8 mouse cellular contexts compared by ENCODE assay signal in the genomic region with DNA sequence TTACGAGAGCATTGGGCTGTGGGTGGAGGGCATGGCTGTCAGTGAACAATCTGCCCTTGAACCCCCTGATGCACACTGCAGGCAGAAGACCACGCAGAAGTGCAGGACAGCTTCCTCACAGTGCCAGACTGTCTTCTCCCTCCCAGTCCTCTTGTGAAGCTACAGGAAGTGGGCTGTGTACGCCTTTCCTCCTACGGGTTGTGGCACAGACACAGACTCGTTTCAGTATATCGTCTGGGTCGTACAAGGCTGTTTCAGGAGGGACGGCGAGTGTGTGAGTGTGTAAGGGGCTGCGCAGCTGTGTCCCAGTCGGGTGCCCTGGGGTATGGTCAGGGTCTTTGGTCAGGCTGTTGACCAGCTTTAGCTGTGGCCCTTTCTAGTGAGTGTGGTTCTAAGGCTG. TPM values are rescaled to one million over a fixed set of nuclear protein-coding genes. Genes with fewer than 3 reads are reported as not detected.
DNase-seq lines count a peak whose midpoint lies in the region; ATAC-seq lines count a peak whose summit lies in the region.

No protein-coding gene starts in this region.

- 0 out of 2 replicates have a peak overlapping the region, but pooled peaks have one; percentile 1 for H3K4me2 ChIP-seq in limb, embryonic 13.5 days (replicated peaks)
- no peak overlapping the region for H3K4me2 ChIP-seq in stomach, embryonic 16.5 days (ENCODE audit: low read depth, low read length)

- no peak overlapping the region for H3K27ac ChIP-seq in limb, embryonic 13.5 days
- H3K27ac ChIP-seq in limb, embryonic 10.5 days: no peak overlapping the region
- no peak overlapping the region for H3K27ac ChIP-seq in stomach, embryonic 16.5 days (ENCODE audit: low read length)

- peaks cover 34% of the 10 kb centered on the region for H3K4me1 ChIP-seq in limb, embryonic 13.5 days
- H3K4me1 ChIP-seq in limb, embryonic 10.5 days: peaks cover 39% of the 10 kb centered on the region
- peaks cover 21% of the 10 kb centered on the region for H3K4me1 ChIP-seq in stomach, embryonic 16.5 days (ENCODE audit: control insufficient read depth, insufficient read depth, low read length)

- no peaks in the 10 kb centered on the region for H3K9me3 ChIP-seq in limb, embryonic 13.5 days
- H3K9me3 ChIP-seq in limb, embryonic 10.5 days (replicated peaks): no peaks in the 10 kb centered on the region
- H3K9me3 ChIP-seq in stomach, embryonic 16.5 days (replicated peaks; ENCODE audit: control insufficient read depth, low read length): no peaks in the 10 kb centered on the region

- no peak for ATAC-seq in limb, embryonic 13.5 days (ENCODE audit: low FRiP score, low read depth)
- no peak for ATAC-seq in stomach, embryonic 16.5 days (ENCODE audit: insufficient read depth, low FRiP score)

- H3K27me3 ChIP-seq in limb, embryonic 13.5 days: no peaks in the 10 kb centered on the region
- H3K27me3 ChIP-seq in limb, embryonic 10.5 days (ENCODE audit: low read depth, poor library complexity, severe bottlenecking): no peaks in the 10 kb centered on the region
- H3K27me3 ChIP-seq in stomach, embryonic 16.5 days (ENCODE audit: control insufficient read depth, insufficient read depth, low read length): no peaks in the 10 kb centered on the region

- no peak for DNase-seq in limb, embryonic 10.5 days (ENCODE audit: low spot score)
- peak; percentile 45 for DNase-seq in brain, adult 2 months (ENCODE audit: low read depth, low spot score)
- DNase-seq in lung, adult 18-20 months: peak; percentile 25 to 31
- DNase-seq in gastrocnemius, postnatal 10 days: no peak
- no peak for DNase-seq in Muller cell, postnatal 12 days (ENCODE audit: inconsistent ontology term)
- no peak for DNase-seq in kidney, postnatal 14 days

- H3K9ac ChIP-seq in limb, embryonic 13.5 days: no peak overlapping the region
- H3K9ac ChIP-seq in stomach, embryonic 16.5 days (ENCODE audit: low read length): no peak overlapping the region

- 80% methylated on average over 11 of the region's 11 CpGs for WGBS in limb, embryonic 13.5 days
- WGBS in limb, embryonic 10.5 days: 87% methylated on average over 11 of the region's 11 CpGs
- WGBS in stomach, embryonic 16.5 days: 71% methylated on average over 11 of the region's 11 CpGs

- peaks cover 27% of the 10 kb centered on the region for H3K36me3 ChIP-seq in limb, embryonic 13.5 days
- peaks cover 37% of the 10 kb centered on the region for H3K36me3 ChIP-seq in limb, embryonic 10.5 days
- H3K36me3 ChIP-seq in stomach, embryonic 16.5 days (ENCODE audit: control insufficient read depth, insufficient read depth, low read length): no peaks in the 10 kb centered on the region

- H3K4me3 ChIP-seq in limb, embryonic 13.5 days: no peak overlapping the region
- no peak overlapping the region for H3K4me3 ChIP-seq in limb, embryonic 10.5 days
- 0 out of 2 replicates have a peak overlapping the region, but pooled peaks have one; percentile 5 for H3K4me3 ChIP-seq in stomach, embryonic 16.5 days (replicated peaks; ENCODE audit: low read length)

RNA-seq across cellular contexts. Expression of gene Gtpbp1, which starts 3.1 kb away (rescaled TPM):
- 37.1 and 40.8 TPM in 2 replicates for polyA plus RNA-seq in limb, embryonic 13.5 days (2015; fragmentation: Nextera tagmentation; extraction: Ambion mirVana)
- polyA plus RNA-seq in limb, embryonic 10.5 days (2016; fragmentation: Nextera tagmentation; extraction: Ambion mirVana): 48.6 and 53.9 TPM in 2 replicates
- polyA plus RNA-seq in stomach, embryonic 16.5 days (2015; fragmentation: Nextera tagmentation; extraction: Ambion mirVana): 24.0 and 24.6 TPM in 2 replicates
- 10 to 100 TPM; 14.3 to 16.8 TPM for total RNA-seq in gastrocnemius, postnatal 10 days (2021)

RNA-seq across cellular contexts. Expression of gene Josd1, which starts 6.0 kb away (rescaled TPM):
- polyA plus RNA-seq in limb, embryonic 13.5 days (2015; fragmentation: Nextera tagmentation; extraction: Ambion mirVana): 24.8 and 26.7 TPM in 2 replicates
- 23.8 and 24.6 TPM in 2 replicates for polyA plus RNA-seq in limb, embryonic 10.5 days (2016; fragmentation: Nextera tagmentation; extraction: Ambion mirVana)
- 16.1 and 16.6 TPM in 2 replicates for polyA plus RNA-seq in stomach, embryonic 16.5 days (2015; fragmentation: Nextera tagmentation; extraction: Ambion mirVana)
- 10 to 100 TPM; 11.8 to 13.1 TPM for total RNA-seq in gastrocnemius, postnatal 10 days (2021)

RNA-seq across cellular contexts. Expression of gene Tomm22, which starts 23.1 kb away (rescaled TPM):
- polyA plus RNA-seq in limb, embryonic 13.5 days (2015; fragmentation: Nextera tagmentation; extraction: Ambion mirVana): 221 and 226 TPM in 2 replicates
- polyA plus RNA-seq in limb, embryonic 10.5 days (2016; fragmentation: Nextera tagmentation; extraction: Ambion mirVana): 253 and 284 TPM in 2 replicates
- polyA plus RNA-seq in stomach, embryonic 16.5 days (2015; fragmentation: Nextera tagmentation; extraction: Ambion mirVana): 231 and 236 TPM in 2 replicates
- 100 to 1,000 TPM in 1 of 2 experiments, 10 to 100 TPM in 1; 90.5 to 102 TPM for total RNA-seq in gastrocnemius, postnatal 10 days (2021)

RNA-seq across cellular contexts. Expression of gene Cby1, which starts 34.7 kb away (rescaled TPM):
- 55.1 and 59.5 TPM in 2 replicates for polyA plus RNA-seq in limb, embryonic 13.5 days (2015; fragmentation: Nextera tagmentation; extraction: Ambion mirVana)
- polyA plus RNA-seq in limb, embryonic 10.5 days (2016; fragmentation: Nextera tagmentation; extraction: Ambion mirVana): 58.4 and 65.6 TPM in 2 replicates
- 48.0 and 48.1 TPM in 2 replicates for polyA plus RNA-seq in stomach, embryonic 16.5 days (2015; fragmentation: Nextera tagmentation; extraction: Ambion mirVana)
- 10 to 100 TPM; 22.6 to 24.9 TPM for total RNA-seq in gastrocnemius, postnatal 10 days (2021)

RNA-seq across cellular contexts. Expression of gene Fam227a, which starts 35.0 kb away (rescaled TPM):
- polyA plus RNA-seq in limb, embryonic 13.5 days (2015; fragmentation: Nextera tagmentation; extraction: Ambion mirVana): 1.4 and 2.2 TPM in 2 replicates
- 1.0 and 2.1 TPM in 2 replicates for polyA plus RNA-seq in limb, embryonic 10.5 days (2016; fragmentation: Nextera tagmentation; extraction: Ambion mirVana)
- polyA plus RNA-seq in stomach, embryonic 16.5 days (2015; fragmentation: Nextera tagmentation; extraction: Ambion mirVana): 0.92 and 1.1 TPM in 2 replicates
- total RNA-seq in gastrocnemius, postnatal 10 days (2021): 1 to 10 TPM; 1.2 to 1.8 TPM

Comparison
In these comparisons a context has a peak if more than half of its experiments do, and no peak if none do; other contexts are left out.
1. DNase-seq: peak in brain, adult 2 months (single experiment) and lung, adult 18-20 months (2 of 2); none in limb, embryonic 10.5 days (single experiment), gastrocnemius, postnatal 10 days (single experiment), Muller cell, postnatal 12 days (single experiment) and kidney, postnatal 14 days (single experiment).